Mouse (Mus musculus) neural tube, embryonic 14.5 days (tissue): ENCODE results near the gene Ccdc81. TPM values are rescaled to one million over a fixed set of nuclear protein-coding genes. Genes with fewer than 3 reads are reported as not detected.

Experiments
- ATAC-seq: fragments of 200-750 bp; cut with Nextera tagmentation; 2 replicates; pipeline ENCODE4 v1.8.0; 2017; ENCODE audit warnings: low read depth, mild to moderate bottlenecking, moderate TSS enrichment, moderate library complexity
- H3K27ac ChIP-seq: fragments of 300-500 bp; sonication (generic); 2 replicates; pipeline ENCODE4 v1.5.1; 2014; ENCODE audit warnings: low read depth, mild to moderate bottlenecking, control low read depth, low read length, moderate library complexity, mixed read lengths
- H3K27me3 ChIP-seq: fragments of 300-500 bp; sonication (generic); 2 replicates; pipeline ENCODE4 v1.6.1; 2014; ENCODE audit warnings: low read length; ENCODE audit not compliant: control insufficient read depth, insufficient read depth
- H3K36me3 ChIP-seq: fragments of 300-500 bp; sonication (generic); 2 replicates; pipeline ENCODE4 v1.6.1; 2014; ENCODE audit warnings: low read length, mixed read lengths; ENCODE audit not compliant: control insufficient read depth, insufficient read depth
- H3K4me1 ChIP-seq: fragments of 300-500 bp; sonication (generic); 2 replicates; pipeline ENCODE4 v1.6.1; 2014; ENCODE audit warnings: low read length; ENCODE audit not compliant: control insufficient read depth, insufficient read depth
- H3K4me2 ChIP-seq: fragments of 300-500 bp; sonication (generic); 2 replicates; pipeline ENCODE4 v1.6.1; 2014; ENCODE audit warnings: mild to moderate bottlenecking, low read depth, low read length, control low read depth
- H3K4me3 ChIP-seq: fragments of 300-500 bp; sonication (generic); 2 replicates; pipeline ENCODE4 v1.5.1; 2014; ENCODE audit warnings: low read depth, low read length, control low read depth, mixed read lengths
- H3K9ac ChIP-seq: fragments of 300-500 bp; sonication (generic); replicated peaks from 2 replicates; pipeline ENCODE4 v1.6.1; 2014; ENCODE audit warnings: low read depth, mild to moderate bottlenecking, control low read depth, low read length, mixed read lengths
- H3K9me3 ChIP-seq: fragments of 300-500 bp; sonication (generic); 2 replicates; pipeline ENCODE4 v1.6.1; 2016; ENCODE audit warnings: low read length; ENCODE audit not compliant: control insufficient read depth
- WGBS: fragments of 180-500 bp; shearing (Covaris S2); extraction: QIAGEN DNeasy Blood & Tissue Kit; methylation state at CpG from one replicate; pipeline ENCODE4 v1.1.7; 2014; 5-methylcytosine and 5-hydroxymethylcytosine counted together
- polyA plus RNA-seq: library from polyadenylated mRNA; unstranded; fragments of >200 nt; fragmentation: Nextera tagmentation; extraction: Ambion mirVana; gene quantifications from 2 replicates; pipeline ENCODE4 v1.2.1, GENCODE M21; 2014

The Ccdc81 gene
- polyA plus RNA-seq, 1 experiment from 2014 or later: 0.52 TPM

GRCm38 (mm10) chr7:89913432-89914158 is 10.2 kb upstream of the Ccdc81 start:
- H3K4me1 ChIP-seq: no peaks in the 10 kb centered on the region
- 69% methylated on average over 3 of the region's 3 CpGs for WGBS
- H3K27me3 ChIP-seq: no peaks in the 10 kb centered on the region
- no peaks in the 10 kb centered on the region for H3K36me3 ChIP-seq
- H3K27ac ChIP-seq: no peak overlapping the region
- H3K9me3 ChIP-seq: no peaks in the 10 kb centered on the region
- no peak; the same call in 1 of the 2 replicates for ATAC-seq
- no peak overlapping the region for H3K9ac ChIP-seq
- no peak overlapping the region for H3K4me3 ChIP-seq
- H3K4me2 ChIP-seq: no peak overlapping the region

- 91% methylated on average over 3 of the region's 3 CpGs for WGBS
- no peak for ATAC-seq
- H3K4me3 ChIP-seq: no peak overlapping the region
Observed at GRCm38 (mm10) chr7:89912356-89912755, 8.9 kb upstream of the Ccdc81 start.

GRCm38 (mm10) chr7:89909711-89910110 is 6.3 kb upstream of the Ccdc81 start:
- H3K27ac ChIP-seq: no peak overlapping the region
- WGBS: 81% methylated on average over 4 of the region's 4 CpGs
- H3K9me3 ChIP-seq: no peaks in the 10 kb centered on the region
- no peak overlapping the region for H3K9ac ChIP-seq
- no peak overlapping the region for H3K4me3 ChIP-seq
- no peaks in the 10 kb centered on the region for H3K27me3 ChIP-seq
- no peaks in the 10 kb centered on the region for H3K4me1 ChIP-seq
- ATAC-seq: no peak
- H3K36me3 ChIP-seq: no peaks in the 10 kb centered on the region
- no peak overlapping the region for H3K4me2 ChIP-seq

More at GRCm38 (mm10) chr7:89912356-89912755, 8.9 kb upstream of the Ccdc81 start:
- Histone ChIP-seq H3K27me3 (no peaks in the 10 kb centered on the region), H3K27ac (no peak overlapping the region), H3K36me3 (no peaks in the 10 kb centered on the region), H3K9ac (no peak overlapping the region), H3K4me1 (no peaks in the 10 kb centered on the region), H3K4me2 (no peak overlapping the region), H3K9me3 (no peaks in the 10 kb centered on the region)

- Histone ChIP-seq H3K9ac (no peak overlapping the region), H3K4me3 (no peak overlapping the region), H3K9me3 (no peaks in the 10 kb centered on the region), H3K36me3 (no peaks in the 10 kb centered on the region), H3K27me3 (no peaks in the 10 kb centered on the region), H3K4me1 (no peaks in the 10 kb centered on the region), H3K27ac (no peak overlapping the region), H3K4me2 (no peak overlapping the region)
- WGBS: 78% methylated on average over 20 of the region's 20 CpGs
- no peak for ATAC-seq
Observed at GRCm38 (mm10) chr7:89908899-89909621, 5.6 kb upstream of the Ccdc81 start.

GRCm38 (mm10) chr7:89908421-89908820 is 5.0 kb upstream of the Ccdc81 start:
- Histone ChIP-seq H3K4me3 (no peak overlapping the region), H3K4me2 (no peak overlapping the region)
- 65% methylated on average over 7 of the region's 7 CpGs for WGBS

GRCm38 (mm10) chr7:89907950-89908349 is 4.5 kb upstream of the Ccdc81 start:
- Histone ChIP-seq H3K9ac (no peak overlapping the region), H3K4me3 (no peak overlapping the region), H3K4me1 (no peaks in the 10 kb centered on the region), H3K27ac (no peak overlapping the region), H3K36me3 (no peaks in the 10 kb centered on the region), H3K27me3 (no peaks in the 10 kb centered on the region), H3K4me2 (no peak overlapping the region), H3K9me3 (no peaks in the 10 kb centered on the region)
- 26% methylated on average over 8 of the region's 8 CpGs for WGBS
- peak; percentile 68; the same call in 1 of the 2 replicates for ATAC-seq

More at GRCm38 (mm10) chr7:89908421-89908820, 5.0 kb upstream of the Ccdc81 start:
- no peaks in the 10 kb centered on the region for H3K4me1 ChIP-seq
- no peak overlapping the region for H3K27ac ChIP-seq
- ATAC-seq: no peak
- H3K9me3 ChIP-seq: no peaks in the 10 kb centered on the region
- no peak overlapping the region for H3K9ac ChIP-seq
- H3K27me3 ChIP-seq: no peaks in the 10 kb centered on the region
- no peaks in the 10 kb centered on the region for H3K36me3 ChIP-seq

GRCm38 (mm10) chr7:89903007-89903406 is 422 bp downstream of the Ccdc81 start:
- Histone ChIP-seq H3K36me3 (no peaks in the 10 kb centered on the region), H3K27ac (no peak overlapping the region), H3K9me3 (no peaks in the 10 kb centered on the region), H3K27me3 (no peaks in the 10 kb centered on the region), H3K4me1 (no peaks in the 10 kb centered on the region), H3K9ac (no peak overlapping the region), H3K4me2 (no peak overlapping the region), H3K4me3 (no peak overlapping the region)
- ATAC-seq: no peak
- 87% methylated on average over 8 of the region's 8 CpGs for WGBS

- Histone ChIP-seq H3K4me2 (no peak overlapping the region), H3K27me3 (no peaks in the 10 kb centered on the region), H3K4me3 (no peak overlapping the region), H3K27ac (no peak overlapping the region), H3K9ac (no peak overlapping the region), H3K4me1 (no peaks in the 10 kb centered on the region), H3K9me3 (no peaks in the 10 kb centered on the region), H3K36me3 (no peaks in the 10 kb centered on the region)
- ATAC-seq: peak; percentile 41
- 33% methylated on average over 4 of the region's 4 CpGs for WGBS
Observed at GRCm38 (mm10) chr7:89891856-89892255, 11.6 kb downstream of the Ccdc81 start.

- Histone ChIP-seq H3K9me3 (no peaks in the 10 kb centered on the region), H3K4me3 (no peak overlapping the region), H3K36me3 (no peaks in the 10 kb centered on the region), H3K9ac (no peak overlapping the region), H3K27me3 (no peaks in the 10 kb centered on the region), H3K4me1 (no peaks in the 10 kb centered on the region), H3K27ac (no peak overlapping the region), H3K4me2 (no peak overlapping the region)
- peak; percentile 54 for ATAC-seq
- WGBS: 43% methylated on average over 5 of the region's 5 CpGs
Observed at GRCm38 (mm10) chr7:89891412-89891811, 12.0 kb downstream of the Ccdc81 start.
